12 mouse cellular contexts compared by ENCODE assay signal in genomic region chr12:25197757-25198156, GRCm38 (mm10).
DNase-seq lines count a peak whose midpoint lies in the region; ATAC-seq and TF ChIP-seq lines count a peak whose summit lies in the region.
"Had no signal": no experiment of that assay in that cellular context is flagged by ENCODE, and none has a peak within 500 bp of the region (broad histone marks: within the 10 kb centered on the region; RNA-seq: fewer than 3 reads in every experiment).

No protein-coding gene starts in this region.

- no peaks in the 10 kb centered on the region for H3K27me3 ChIP-seq in intestine, embryonic 14.5 days (replicated peaks; ENCODE audit: control insufficient read depth, insufficient read depth, low read length)
- no peaks in the 10 kb centered on the region for H3K27me3 ChIP-seq in intestine, postnatal 0 days (replicated peaks; ENCODE audit: control insufficient read depth, insufficient read depth, low read length)
- H3K27me3 ChIP-seq in limb, embryonic 10.5 days (ENCODE audit: low read depth, poor library complexity, severe bottlenecking), result no peaks in the 10 kb centered on the region
- no peaks in the 10 kb centered on the region for H3K27me3 ChIP-seq in stomach, embryonic 16.5 days (ENCODE audit: control insufficient read depth, insufficient read depth, low read length)
- H3K27me3 ChIP-seq in forebrain, embryonic 13.5 days, result no peaks in the 10 kb centered on the region

- no peak overlapping the region for H3K4me2 ChIP-seq in intestine, embryonic 14.5 days (ENCODE audit: low read length)
- H3K4me2 ChIP-seq in intestine, postnatal 0 days (replicated peaks; ENCODE audit: low read depth), result no peak overlapping the region
- no peak overlapping the region for H3K4me2 ChIP-seq in stomach, embryonic 16.5 days (ENCODE audit: low read depth, low read length)
- no peak overlapping the region for H3K4me2 ChIP-seq in forebrain, embryonic 13.5 days

- peaks cover 3% of the 10 kb centered on the region; the same call in 1 of the 2 replicates for H3K4me1 ChIP-seq in intestine, embryonic 14.5 days (replicated peaks; ENCODE audit: control insufficient read depth, insufficient read depth, low read length)
- no peaks in the 10 kb centered on the region for H3K4me1 ChIP-seq in intestine, postnatal 0 days (replicated peaks; ENCODE audit: control insufficient read depth, insufficient read depth, low read length)
- peaks cover 9% of the 10 kb centered on the region for H3K4me1 ChIP-seq in limb, embryonic 10.5 days
- peaks cover 4% of the 10 kb centered on the region for H3K4me1 ChIP-seq in stomach, embryonic 16.5 days (ENCODE audit: control insufficient read depth, insufficient read depth, low read length)
- H3K4me1 ChIP-seq in forebrain, embryonic 13.5 days, result no peaks in the 10 kb centered on the region

- no peak for TF ChIP-seq CTCF in intestine, postnatal 0 days (IDR thresholded peaks at IDR 0.05; ENCODE audit: low read depth)

- no peak overlapping the region for H3K27ac ChIP-seq in intestine, embryonic 14.5 days (ENCODE audit: low read depth)
- H3K27ac ChIP-seq in intestine, postnatal 0 days (ENCODE audit: low read depth, low read length), result no peak overlapping the region
- H3K27ac ChIP-seq in limb, embryonic 10.5 days, result peak overlapping the region; percentile 64
- H3K27ac ChIP-seq in stomach, embryonic 16.5 days (ENCODE audit: low read length), result no peak overlapping the region
- H3K27ac ChIP-seq in forebrain, embryonic 13.5 days, result no peak overlapping the region
- H3K27ac ChIP-seq: heart, adult 2 months; layer of hippocampus, adult 2 months had no signal

- H3K9me3 ChIP-seq in intestine, embryonic 14.5 days (ENCODE audit: control insufficient read depth, low read length), result peaks cover 5% of the 10 kb centered on the region; the same call in 1 of the 2 replicates
- H3K9me3 ChIP-seq in intestine, postnatal 0 days (ENCODE audit: control insufficient read depth), result no peaks in the 10 kb centered on the region
- no peaks in the 10 kb centered on the region for H3K9me3 ChIP-seq in limb, embryonic 10.5 days (replicated peaks)
- H3K9me3 ChIP-seq in stomach, embryonic 16.5 days (replicated peaks; ENCODE audit: control insufficient read depth, low read length), result no peaks in the 10 kb centered on the region
- H3K9me3 ChIP-seq in forebrain, embryonic 13.5 days (replicated peaks), result no peaks in the 10 kb centered on the region

- whole genome bisulfite sequencing in intestine, embryonic 14.5 days, result 31% methylated on average over 3 of the region's 4 CpGs
- WGBS in intestine, postnatal 0 days, result 32% methylated on average over 3 of the region's 4 CpGs
- 27% methylated on average over 3 of the region's 4 CpGs for WGBS in limb, embryonic 10.5 days
- 16% methylated on average over 4 of the region's 4 CpGs for WGBS in stomach, embryonic 16.5 days
- 37% methylated on average over 3 of the region's 4 CpGs for WGBS in forebrain, embryonic 13.5 days

- ATAC-seq in intestine, embryonic 14.5 days (replicated peaks; ENCODE audit: low FRiP score, low TSS enrichment, low read depth), result 0 out of 2 replicates have a peak, but pooled peaks have one; percentile 50
- no peak for ATAC-seq in intestine, postnatal 0 days
- peak; percentile 57; the same call in 1 of the 2 replicates for ATAC-seq in stomach, embryonic 16.5 days (ENCODE audit: insufficient read depth, low FRiP score)
- no peak for ATAC-seq in forebrain, embryonic 13.5 days

- DNase-seq in intestine, embryonic 14.5 days (ENCODE audit: low spot score), result no peak
- peak; percentile 37 for DNase-seq in lung, postnatal 10 days
- no peak for DNase-seq in lung, adult 18-20 months
- DNase-seq in limb, embryonic 10.5 days (ENCODE audit: low spot score), result no peak
- DNase-seq in urinary bladder, postnatal 36 days (ENCODE audit: low spot score in 2 of 2), result no peak
- DNase-seq: B cell, adult 2 months; cerebellum, adult 9-11 months; heart, adult 2 months had no signal

- no peak overlapping the region for H3K9ac ChIP-seq in intestine, embryonic 14.5 days (ENCODE audit: low read length)
- no peak overlapping the region for H3K9ac ChIP-seq in intestine, postnatal 0 days (ENCODE audit: low read depth, low read length)
- no peak overlapping the region for H3K9ac ChIP-seq in stomach, embryonic 16.5 days (ENCODE audit: low read length)
- no peak overlapping the region for H3K9ac ChIP-seq in forebrain, embryonic 13.5 days

- H3K36me3 ChIP-seq in intestine, embryonic 14.5 days (ENCODE audit: control insufficient read depth, insufficient read depth, low read length), result no peaks in the 10 kb centered on the region
- no peaks in the 10 kb centered on the region for H3K36me3 ChIP-seq in intestine, postnatal 0 days (ENCODE audit: control insufficient read depth, insufficient read depth)
- H3K36me3 ChIP-seq in limb, embryonic 10.5 days, result no peaks in the 10 kb centered on the region
- H3K36me3 ChIP-seq in stomach, embryonic 16.5 days (ENCODE audit: control insufficient read depth, insufficient read depth, low read length), result no peaks in the 10 kb centered on the region
- H3K36me3 ChIP-seq in forebrain, embryonic 13.5 days (ENCODE audit: poor library complexity, severe bottlenecking), result no peaks in the 10 kb centered on the region

- no peak overlapping the region for H3K4me3 ChIP-seq in intestine, embryonic 14.5 days (ENCODE audit: low read depth, low read length)
- no peak overlapping the region for H3K4me3 ChIP-seq in intestine, postnatal 0 days (ENCODE audit: low read depth, low read length)
- H3K4me3 ChIP-seq in limb, embryonic 10.5 days, result no peak overlapping the region
- no peak overlapping the region for H3K4me3 ChIP-seq in stomach, embryonic 16.5 days (replicated peaks; ENCODE audit: low read length)
- no peak overlapping the region for H3K4me3 ChIP-seq in forebrain, embryonic 13.5 days
- H3K4me3 ChIP-seq: heart, adult 2 months; layer of hippocampus, adult 2 months had no signal

Comparison
In these comparisons a context has a peak if more than half of its experiments do, and no peak if none do; other contexts are left out.
1. ATAC-seq: peak in intestine, embryonic 14.5 days (single experiment) and stomach, embryonic 16.5 days (single experiment); none in intestine, postnatal 0 days (single experiment) and forebrain, embryonic 13.5 days (single experiment).